Mouse (Mus musculus) retina, postnatal 7 days (tissue): ENCODE results near the gene Lct.
A peak's percentile ranks its signal among the peaks of the same experiment; 100 is the strongest.
"Not testable (repeated sequence)": the region's sequence is repeated elsewhere in the genome, so short reads cannot be mapped to it uniquely, and the experiment has no call there.

Experiments
- DNase-seq: peaks from one replicate; pipeline ENCODE4 v3.0.0-alpha.2; 2012; ENCODE audit warnings: low read depth, low spot score

Gene Lct

GRCm38 (mm10) chr1:128328218-128328617 is at the start of gene Lct:
Gene Lct, minus strand, starts transcription at chr1:128328318.
- no peak for DNase-seq

- no peak for DNase-seq
Measured at GRCm38 (mm10) chr1:128376841-128377240, 48.7 kb upstream of the Lct start.

GRCm38 (mm10) chr1:128372143-128372860 is 44.2 kb upstream of the Lct start:
- no peak for DNase-seq

GRCm38 (mm10) chr1:128368732-128369441 is 40.8 kb upstream of the Lct start:
- DNase-seq, result no peak

- no peak for DNase-seq
Measured at GRCm38 (mm10) chr1:128360601-128361000, 32.5 kb upstream of the Lct start.

GRCm38 (mm10) chr1:128359554-128360376 is 31.6 kb upstream of the Lct start, which contains the start of gene Mcm6:
Gene Mcm6, minus strand, starts transcription at chr1:128359664.
- DNase-seq, result peak; percentile 76

- no peak for DNase-seq
Measured at GRCm38 (mm10) chr1:128358916-128359553, 30.9 kb upstream of the Lct start.

- no peak for DNase-seq
Measured at GRCm38 (mm10) chr1:128358276-128358675, 30.2 kb upstream of the Lct start.

- DNase-seq, result no peak
Measured at GRCm38 (mm10) chr1:128357452-128357851, 29.3 kb upstream of the Lct start.

GRCm38 (mm10) chr1:128353092-128353491 is 25.0 kb upstream of the Lct start:
- no peak for DNase-seq

GRCm38 (mm10) chr1:128344232-128344631 is 16.1 kb upstream of the Lct start:
- no peak for DNase-seq

GRCm38 (mm10) chr1:128337708-128338320 is 9.7 kb upstream of the Lct start:
- DNase-seq, result no peak

GRCm38 (mm10) chr1:128330313-128330712 is 2.2 kb upstream of the Lct start:
- DNase-seq, result no peak

- DNase-seq, result no peak
Measured at GRCm38 (mm10) chr1:128327165-128327564, 953 bp downstream of the Lct start.

- DNase-seq, result no peak
Measured at GRCm38 (mm10) chr1:128324776-128325175, 3.3 kb downstream of the Lct start.

- DNase-seq, result no peak
Measured at GRCm38 (mm10) chr1:128323026-128323643, 5.0 kb downstream of the Lct start.

- not testable (repeated sequence) for DNase-seq
Measured at GRCm38 (mm10) chr1:128319266-128319665, 8.9 kb downstream of the Lct start.

GRCm38 (mm10) chr1:128314665-128315064 is 13.5 kb downstream of the Lct start:
- DNase-seq, result no peak

- DNase-seq, result no peak
Measured at GRCm38 (mm10) chr1:128309043-128309442, 19.1 kb downstream of the Lct start.

- DNase-seq, result peak; percentile 17
Measured at GRCm38 (mm10) chr1:128303900-128304299, 24.2 kb downstream of the Lct start.
